Mouse (Mus musculus) megakaryocyte, embryonic 14.5 days (primary cell): Measurements from ENCODE around the gene Trio.

ENCODE experiments used
- FLI1 ChIP-seq: IDR thresholded peaks from 2 replicates; pipeline ENCODE4 v1.6.1; 2012; ENCODE audit warnings: low read length, inconsistent platforms, mixed read lengths
- GATA1 ChIP-seq: IDR thresholded peaks from 3 replicates; pipeline ENCODE4 v1.6.1; 2012; ENCODE audit warnings: mixed read lengths, low read length, inconsistent platforms, borderline replicate concordance

GRCm38 (mm10) chr15:27935772-27936746, 89.6 kb downstream of the Trio start:
- TF ChIP-seq GATA1 (no peak), FLI1 (no peak)
